Mouse (Mus musculus): Measurements from ENCODE around the gene Pmis2. TPM values are rescaled to one million over a fixed set of nuclear protein-coding genes. Genes with fewer than 3 reads are reported as not detected.
A peak's percentile ranks its signal among the peaks of the same experiment; 100 is the strongest.

Pmis2 gene
- total RNA-seq, 2 experiments from 2014 or later = 0.65 TPM; not detected in 1

- DNase-seq (ENCODE audit: low spot score) = no peak
- intact Hi-C loops (cut with DNase I) = no loop called here
Observed at GRCm38 (mm10) chr7:30635752-30636151, 35.7 kb downstream of the Pmis2 start, which contains the start of gene Etv2. Etv2 (minus strand) TSS chr7:30635852.

- intact Hi-C loops (cut with DNase I) = no loop called here
- DNase-seq (ENCODE audit: low spot score) = no peak
Observed at GRCm38 (mm10) chr7:30634621-30635020, 36.8 kb downstream of the Pmis2 start.

- intact Hi-C loops (cut with DNase I) = no loop called here
- DNase-seq (ENCODE audit: low spot score) = no peak
Observed at GRCm38 (mm10) chr7:30633762-30634412, 37.5 kb downstream of the Pmis2 start.

GRCm38 (mm10) chr7:30629013-30629412, 42.4 kb downstream of the Pmis2 start:
- intact Hi-C loops (cut with DNase I) = loop anchor here (10.0 kb wide), 1 partner anchor 254 kb away; no protein-coding TSS in a partner anchor
- DNase-seq (ENCODE audit: low spot score) = no peak

- no peak for DNase-seq (ENCODE audit: low spot score)
- intact Hi-C loops (cut with DNase I) = loop anchor here (2.0 to 10.0 kb wide), 2 partner anchors 22 to 252 kb away; no protein-coding TSS in a partner anchor
Observed at GRCm38 (mm10) chr7:30626647-30627046, 44.8 kb downstream of the Pmis2 start.

- peak; percentile 80 for DNase-seq (ENCODE audit: low spot score)
- intact Hi-C loops (cut with DNase I) = loop anchor here (2.0 to 10.0 kb wide), 2 partner anchors 23 to 251 kb away; no protein-coding TSS in a partner anchor
Observed at GRCm38 (mm10) chr7:30625530-30626384, 45.6 kb downstream of the Pmis2 start, which contains the start of gene Cox6b1. Cox6b1 (minus strand) TSS chr7:30626151.

Other genes starting within 250 kb of the Pmis2 start
- under 1 TPM; 0.20 to 0.47 TPM for gene Nfkbid, start 249.9 kb downstream of the Pmis2 start, total RNA-seq (2021)
- gene Aplp1, start 226.1 kb downstream of the Pmis2 start, total RNA-seq (2021) = 1 to 10 TPM; 3.5 TPM
- not detected for gene Kirrel2, start 213.9 kb downstream of the Pmis2 start, total RNA-seq (2021)
- gene Nphs1, start 213.3 kb downstream of the Pmis2 start, total RNA-seq (2021) = not detected
- gene Prodh2, start 178.0 kb downstream of the Pmis2 start, total RNA-seq (2021) = not detected
- 1 to 10 TPM in 1 of 2 experiments, under 1 TPM in 1; 0.81 to 1.1 TPM for gene Arhgap33, start 136.5 kb downstream of the Pmis2 start, total RNA-seq (2021)
- gene Hspb6, start 119.4 kb downstream of the Pmis2 start, total RNA-seq (2021) = 100 to 1,000 TPM; 720 to 731 TPM
- gene Proser3, start 119.3 kb downstream of the Pmis2 start, total RNA-seq (2021) = 1 to 10 TPM; 4.5 to 4.7 TPM
- 10 to 100 TPM; 15.1 to 15.5 TPM for gene Lin37, start 111.8 kb downstream of the Pmis2 start, total RNA-seq (2021)
- gene U2af1l4, start 108.3 kb downstream of the Pmis2 start, total RNA-seq (2021) = 10 to 100 TPM; 63.7 to 66.4 TPM
- gene Gm49396, start 108.3 kb downstream of the Pmis2 start, total RNA-seq (2021) = 1 to 10 TPM; 1.4 to 1.9 TPM
- 10 to 100 TPM; 61.2 to 70.3 TPM for gene Psenen, start 108.0 kb downstream of the Pmis2 start, total RNA-seq (2021)
- 1 to 10 TPM; 1.3 to 1.6 TPM for gene Igflr1, start 106.2 kb downstream of the Pmis2 start, total RNA-seq (2021)
- 10 to 100 TPM; 17.5 to 22.7 TPM for gene Kmt2b, start 82.9 kb downstream of the Pmis2 start, total RNA-seq (2021)
- gene Zbtb32, start 72.7 kb downstream of the Pmis2 start, total RNA-seq (2021) = not detected
- gene Upk1a, start 58.8 kb downstream of the Pmis2 start, total RNA-seq (2021) = under 1 TPM in 1 of 2 experiments, not detected in 1; 0.52 TPM
- 1,000 to 10,000 TPM; 4,579 to 4,828 TPM for gene Cox6b1, start 45.5 kb downstream of the Pmis2 start, total RNA-seq (2021)
- gene Etv2, start 35.8 kb downstream of the Pmis2 start, total RNA-seq (2021) = not detected
- 10 to 100 TPM; 49.9 to 53.9 TPM for gene Rbm42, start 21.3 kb downstream of the Pmis2 start, total RNA-seq (2021)
- 1 to 10 TPM; 4.3 TPM for gene Haus5, start 6.6 kb downstream of the Pmis2 start, total RNA-seq (2021)
- gene 2200002J24Rik, start 27.3 kb upstream of the Pmis2 start, total RNA-seq (2021) = not detected
- not detected for gene Atp4a, start 40.6 kb upstream of the Pmis2 start, total RNA-seq (2021)
- gene Tmem147, start 57.9 kb upstream of the Pmis2 start, total RNA-seq (2021) = 100 to 1,000 TPM; 269 to 278 TPM
- gene Gapdhs, start 72.1 kb upstream of the Pmis2 start, total RNA-seq (2021) = not detected
- gene Sbsn, start 79.9 kb upstream of the Pmis2 start, total RNA-seq (2021) = 1 to 10 TPM; 2.3 to 5.5 TPM
- gene Dmkn, start 92.2 kb upstream of the Pmis2 start, total RNA-seq (2021) = 1 to 10 TPM; 3.6 to 6.6 TPM
- gene Krtdap, start 116.3 kb upstream of the Pmis2 start, total RNA-seq (2021) = not detected
- gene Ffar2, start 152.2 kb upstream of the Pmis2 start, total RNA-seq (2021) = under 1 TPM in 1 of 2 experiments, not detected in 1; 0.22 TPM
- gene Ffar3, start 184.6 kb upstream of the Pmis2 start, total RNA-seq (2021) = not detected
- gene Ffar1, start 190.0 kb upstream of the Pmis2 start, total RNA-seq (2021) = not detected
- gene Cd22, start 208.7 kb upstream of the Pmis2 start, total RNA-seq (2021) = 1 to 10 TPM in 1 of 2 experiments, under 1 TPM in 1; 0.78 to 1.4 TPM
- gene Mag, start 243.3 kb upstream of the Pmis2 start, total RNA-seq (2021) = under 1 TPM in 1 of 2 experiments, not detected in 1; 0.36 TPM